In genomic region chr13:42623491-42623890, GRCm38 (mm10) we compare ENCODE assay signal across 8 mouse cellular contexts. TPM values are rescaled to one million over a fixed set of nuclear protein-coding genes. Genes with fewer than 3 reads are reported as not detected.
DNase-seq lines count a peak whose midpoint lies in the region; ATAC-seq lines count a peak whose summit lies in the region.

No protein-coding gene starts in this region.

- no peak overlapping the region for H3K9ac ChIP-seq in kidney, embryonic 16.5 days (replicated peaks; ENCODE audit: low read length)

- H3K9me3 ChIP-seq in kidney, embryonic 16.5 days (ENCODE audit: low read length): no peaks in the 10 kb centered on the region

- 56% methylated on average over 5 of the region's 5 CpGs for WGBS in kidney, embryonic 16.5 days

- no peak overlapping the region for H3K4me2 ChIP-seq in kidney, embryonic 16.5 days (replicated peaks; ENCODE audit: low read depth, low read length)

- H3K4me3 ChIP-seq in kidney, embryonic 16.5 days (ENCODE audit: low read length): no peak overlapping the region

- H3K36me3 ChIP-seq in kidney, embryonic 16.5 days (ENCODE audit: insufficient read depth, low read length): no peaks in the 10 kb centered on the region

- peak; percentile 60 for DNase-seq in kidney, adult 9 months
- DNase-seq in adipocyte (ENCODE audit: low spot score): peak; percentile 40
- DNase-seq in embryo, embryonic 10 days (ENCODE audit: low spot score): peak; percentile 38
- peak; percentile 22 for DNase-seq in layer of hippocampus, adult 9-11 months
- DNase-seq in retina, postnatal 1 day: peak; percentile 67
- no peak for DNase-seq in urinary bladder, postnatal 25 days (ENCODE audit: low spot score)
- no peak for DNase-seq in spleen, adult 12 weeks (ENCODE audit: low spot score)

- ATAC-seq in kidney, embryonic 16.5 days (ENCODE audit: low FRiP score, low TSS enrichment): no peak

- no peak overlapping the region for H3K27ac ChIP-seq in kidney, embryonic 16.5 days (ENCODE audit: low read length)

- H3K4me1 ChIP-seq in kidney, embryonic 16.5 days (ENCODE audit: insufficient read depth, low read length): no peaks in the 10 kb centered on the region

- no peaks in the 10 kb centered on the region for H3K27me3 ChIP-seq in kidney, embryonic 16.5 days (ENCODE audit: insufficient read depth, low read length)

RNA-seq across cellular contexts. Expression of gene Phactr1, which starts 56.9 kb away (rescaled TPM):
- 26.2 and 29.9 TPM in 2 replicates for polyA plus RNA-seq in kidney, embryonic 16.5 days (2015; fragmentation: Nextera tagmentation; extraction: Ambion mirVana)

Comparison
In these comparisons a context has a peak if more than half of its experiments do, and no peak if none do; other contexts are left out.
1. DNase-seq: peak in kidney, adult 9 months (single experiment), adipocyte (single experiment), embryo, embryonic 10 days (single experiment), layer of hippocampus, adult 9-11 months (single experiment) and retina, postnatal 1 day (single experiment); none in urinary bladder, postnatal 25 days (single experiment) and spleen, adult 12 weeks (single experiment).